Mouse (Mus musculus): Measurements from ENCODE around the gene Pole3. TPM values are rescaled to one million over a fixed set of nuclear protein-coding genes. Genes with fewer than 3 reads are reported as not detected.

Pole3 gene
- total RNA-seq, 2 experiments from 2014 or later: 18.6 to 19.1 TPM

Other genes with a start within 250 kb of the Pole3 start
- gene Fkbp15, start 164.5 kb downstream of the Pole3 start, total RNA-seq (2021): 10 to 100 TPM; 19.5 to 23.6 TPM
- 10 to 100 TPM; 25.9 to 28.5 TPM for gene Slc31a1, start 164.3 kb downstream of the Pole3 start, total RNA-seq (2021)
- 10 to 100 TPM; 42.3 to 44.4 TPM for gene Cdc26, start 116.4 kb downstream of the Pole3 start, total RNA-seq (2021)
- gene Prpf4, start 116.3 kb downstream of the Pole3 start, total RNA-seq (2021): 10 to 100 TPM in 1 of 2 experiments, 1 to 10 TPM in 1; 9.7 to 10.7 TPM
- gene Rnf183, start 89.8 kb downstream of the Pole3 start, total RNA-seq (2021): not detected
- gene Wdr31, start 54.2 kb downstream of the Pole3 start, total RNA-seq (2021): under 1 TPM; 0.65 to 0.66 TPM
- under 1 TPM in 1 of 2 experiments, not detected in 1; 0.12 TPM for gene Bspry, start 45.0 kb downstream of the Pole3 start, total RNA-seq (2021)
- 1 to 10 TPM; 5.0 to 5.4 TPM for gene Hdhd3, start 21.6 kb downstream of the Pole3 start, total RNA-seq (2021)
- 10 to 100 TPM; 46.5 to 47.9 TPM for gene Alad, start 5.2 kb downstream of the Pole3 start, total RNA-seq (2021)
- gene 4933430I17Rik, start 301 bp upstream of the Pole3 start, total RNA-seq (2021): under 1 TPM in 1 of 2 experiments, not detected in 1; 0.19 TPM
- gene Rgs3, start 34.8 kb upstream of the Pole3 start, total RNA-seq (2021): 10 to 100 TPM; 38.9 to 42.2 TPM